Mouse (Mus musculus): Measurements from ENCODE around the gene Rps27rt. TPM values are rescaled to one million over a fixed set of nuclear protein-coding genes. Genes with fewer than 3 reads are reported as not detected.

Gene Rps27rt
- polyA plus RNA-seq, 1 experiment from 2014 or later = 259 TPM

DNA sequence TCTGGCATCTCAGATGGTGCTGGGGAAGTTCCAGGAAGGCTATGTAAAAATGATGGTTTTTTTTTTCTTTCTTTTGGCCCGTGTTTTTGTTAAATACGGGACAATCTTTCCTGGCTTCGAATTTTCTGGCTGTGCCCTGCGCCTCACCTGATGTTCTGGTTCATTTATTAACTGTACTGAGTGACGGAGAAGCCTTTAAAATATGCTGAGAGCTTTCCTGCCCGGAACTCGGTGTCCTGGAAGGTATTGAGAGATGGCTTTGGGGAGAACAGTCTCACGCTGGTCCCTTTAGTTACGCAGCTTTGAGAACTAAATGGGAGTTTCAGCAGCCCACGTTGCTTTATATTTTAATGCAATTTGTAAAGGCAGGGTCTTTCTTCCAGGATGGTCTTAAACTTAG lies 22.9 kb upstream of the Rps27rt start:
- Histone ChIP-seq H3K4me3 (no peak overlapping the region), H3K4me1 (replicated peaks) (peaks cover 12% of the 10 kb centered on the region), H3K27ac (ENCODE audit: poor library complexity, severe bottlenecking) (no peak overlapping the region), H3K9ac (no peak overlapping the region), H3K36me3 (no peaks in the 10 kb centered on the region; the same call in 1 of the 2 replicates), H3K4me2 (no peak overlapping the region), H3K9me3 (replicated peaks) (peaks cover 11% of the 10 kb centered on the region), H3K27me3 (replicated peaks) (no peaks in the 10 kb centered on the region)
- ATAC-seq (ENCODE audit: insufficient number of reproducible peaks, low FRiP score) = no peak
- 83% methylated on average over 10 of the region's 10 CpGs for WGBS

- Histone ChIP-seq H3K36me3 (no peaks in the 10 kb centered on the region), H3K4me3 (no peak overlapping the region), H3K27ac (ENCODE audit: poor library complexity, severe bottlenecking) (no peak overlapping the region), H3K9ac (no peak overlapping the region), H3K4me2 (no peak overlapping the region), H3K4me1 (replicated peaks) (no peaks in the 10 kb centered on the region), H3K27me3 (replicated peaks) (no peaks in the 10 kb centered on the region), H3K9me3 (replicated peaks) (0 out of 2 replicates have a peak, but pooled peaks cover 5% of the 10 kb centered on the region)
- WGBS = 62% methylated on average over 5 of the region's 5 CpGs
- no peak for ATAC-seq (ENCODE audit: insufficient number of reproducible peaks, low FRiP score)
Measured at GRCm38 (mm10) chr9:114999771-115000146, 17.2 kb upstream of the Rps27rt start.

- 0 out of 2 replicates have a peak, but pooled peaks cover 5% of the 10 kb centered on the region for H3K9me3 ChIP-seq (replicated peaks)
- 80% methylated on average over 6 of the region's 6 CpGs for WGBS
- H3K4me2 ChIP-seq = no peak overlapping the region
- no peaks in the 10 kb centered on the region for H3K36me3 ChIP-seq
- no peak overlapping the region for H3K9ac ChIP-seq
- H3K27ac ChIP-seq (ENCODE audit: poor library complexity, severe bottlenecking) = no peak overlapping the region
- no peaks in the 10 kb centered on the region for H3K27me3 ChIP-seq (replicated peaks)
- no peak for ATAC-seq (ENCODE audit: insufficient number of reproducible peaks, low FRiP score)
- H3K4me3 ChIP-seq = no peak overlapping the region
- H3K4me1 ChIP-seq (replicated peaks) = no peaks in the 10 kb centered on the region
Measured at GRCm38 (mm10) chr9:114999010-114999770, 16.7 kb upstream of the Rps27rt start.

DNA sequence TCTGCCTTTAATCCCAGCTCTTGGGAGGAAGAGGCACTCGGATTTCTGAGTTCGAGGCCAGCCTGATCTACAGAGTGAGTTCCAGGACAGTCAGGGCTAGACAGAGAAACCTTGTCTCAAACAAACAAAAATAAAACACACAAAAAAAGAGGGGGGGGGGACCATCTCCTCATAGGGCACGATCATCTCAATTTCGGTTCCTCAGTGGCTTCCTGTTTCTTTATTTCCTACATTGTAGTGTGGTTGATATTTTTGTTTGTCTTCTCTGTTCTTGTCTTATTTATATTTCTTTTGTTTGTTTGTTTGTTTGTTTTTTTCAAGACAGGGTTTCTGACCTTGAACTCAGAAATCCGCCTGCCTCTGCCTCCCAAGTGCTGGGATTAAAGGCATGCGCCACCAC lies 13.9 kb upstream of the Rps27rt start:
- Histone ChIP-seq H3K9ac (no peak overlapping the region), H3K27ac (ENCODE audit: poor library complexity, severe bottlenecking) (no peak overlapping the region), H3K4me2 (no peak overlapping the region), H3K4me1 (replicated peaks) (no peaks in the 10 kb centered on the region), H3K27me3 (replicated peaks) (no peaks in the 10 kb centered on the region), H3K36me3 (0 out of 2 replicates have a peak, but pooled peaks cover 3% of the 10 kb centered on the region), H3K9me3 (replicated peaks) (peaks cover 13% of the 10 kb centered on the region), H3K4me3 (no peak overlapping the region)
- WGBS = 87% methylated on average over 6 of the region's 6 CpGs
- no peak for ATAC-seq (ENCODE audit: insufficient number of reproducible peaks, low FRiP score)

- Histone ChIP-seq H3K27ac (ENCODE audit: poor library complexity, severe bottlenecking) (no peak overlapping the region), H3K9ac (no peak overlapping the region), H3K4me1 (replicated peaks) (no peaks in the 10 kb centered on the region), H3K27me3 (replicated peaks) (no peaks in the 10 kb centered on the region), H3K4me3 (no peak overlapping the region), H3K9me3 (replicated peaks) (peaks cover 13% of the 10 kb centered on the region), H3K4me2 (no peak overlapping the region), H3K36me3 (0 out of 2 replicates have a peak, but pooled peaks cover 3% of the 10 kb centered on the region)
- 89% methylated on average over 4 of the region's 4 CpGs for WGBS
- no peak for ATAC-seq (ENCODE audit: insufficient number of reproducible peaks, low FRiP score)
Measured at GRCm38 (mm10) chr9:114995716-114996115, 13.2 kb upstream of the Rps27rt start.

DNA sequence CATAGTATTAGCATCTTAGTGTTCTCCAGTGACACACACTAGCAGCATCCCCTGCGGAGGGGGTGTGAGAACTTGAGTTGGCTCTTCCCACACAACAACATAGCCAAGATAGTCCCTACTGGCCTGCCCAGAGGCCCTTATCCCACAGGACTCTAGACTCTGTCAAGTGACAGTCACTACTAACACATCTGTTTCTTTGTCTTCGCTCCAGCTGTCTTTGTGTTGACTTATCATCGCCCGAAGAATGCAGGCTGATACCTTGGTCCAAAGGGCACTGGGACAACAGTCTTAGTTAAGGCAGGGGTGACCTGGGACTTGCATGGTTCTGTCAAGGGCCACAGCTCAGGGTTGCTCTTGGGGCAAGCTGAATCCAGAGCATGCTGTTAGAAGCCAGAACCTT lies 12.7 kb upstream of the Rps27rt start:
- Histone ChIP-seq H3K4me2 (no peak overlapping the region), H3K9me3 (replicated peaks) (peaks cover 10% of the 10 kb centered on the region), H3K4me1 (replicated peaks) (no peaks in the 10 kb centered on the region), H3K27ac (ENCODE audit: poor library complexity, severe bottlenecking) (no peak overlapping the region), H3K27me3 (replicated peaks) (no peaks in the 10 kb centered on the region), H3K9ac (no peak overlapping the region), H3K4me3 (no peak overlapping the region), H3K36me3 (0 out of 2 replicates have a peak, but pooled peaks cover 3% of the 10 kb centered on the region)
- 57% methylated on average over 4 of the region's 4 CpGs for WGBS
- ATAC-seq (ENCODE audit: insufficient number of reproducible peaks, low FRiP score) = no peak

GRCm38 (mm10) chr9:114992528-114992927 lies 10.0 kb upstream of the Rps27rt start:
- no peak for ATAC-seq (ENCODE audit: insufficient number of reproducible peaks, low FRiP score)
- Histone ChIP-seq H3K4me2 (no peak overlapping the region), H3K9ac (no peak overlapping the region), H3K27me3 (replicated peaks) (no peaks in the 10 kb centered on the region), H3K36me3 (0 out of 2 replicates have a peak, but pooled peaks cover 3% of the 10 kb centered on the region), H3K27ac (ENCODE audit: poor library complexity, severe bottlenecking) (no peak overlapping the region), H3K9me3 (replicated peaks) (peaks cover 13% of the 10 kb centered on the region), H3K4me3 (no peak overlapping the region), H3K4me1 (replicated peaks) (peaks cover 15% of the 10 kb centered on the region)
- WGBS = 89% methylated on average over 2 of the region's 2 CpGs

GRCm38 (mm10) chr9:114990421-114990820 lies 7.9 kb upstream of the Rps27rt start:
- Histone ChIP-seq H3K4me2 (no peak overlapping the region), H3K4me1 (replicated peaks) (peaks cover 15% of the 10 kb centered on the region), H3K9ac (no peak overlapping the region), H3K9me3 (replicated peaks) (peaks cover 13% of the 10 kb centered on the region), H3K27ac (ENCODE audit: poor library complexity, severe bottlenecking) (no peak overlapping the region), H3K27me3 (replicated peaks) (no peaks in the 10 kb centered on the region), H3K36me3 (0 out of 2 replicates have a peak, but pooled peaks cover 3% of the 10 kb centered on the region), H3K4me3 (no peak overlapping the region)
- no peak for ATAC-seq (ENCODE audit: insufficient number of reproducible peaks, low FRiP score)
- WGBS = 84% methylated on average over 10 of the region's 10 CpGs

GRCm38 (mm10) chr9:114988610-114989327 lies 6.2 kb upstream of the Rps27rt start:
- WGBS = 64% methylated on average over 6 of the region's 6 CpGs
- Histone ChIP-seq H3K27ac (ENCODE audit: poor library complexity, severe bottlenecking) (no peak overlapping the region), H3K4me3 (no peak overlapping the region), H3K9me3 (replicated peaks) (peaks cover 13% of the 10 kb centered on the region), H3K27me3 (replicated peaks) (no peaks in the 10 kb centered on the region), H3K4me1 (replicated peaks) (peaks cover 15% of the 10 kb centered on the region), H3K9ac (no peak overlapping the region), H3K4me2 (no peak overlapping the region), H3K36me3 (0 out of 2 replicates have a peak, but pooled peaks cover 3% of the 10 kb centered on the region)
- ATAC-seq (ENCODE audit: insufficient number of reproducible peaks, low FRiP score) = no peak

DNA sequence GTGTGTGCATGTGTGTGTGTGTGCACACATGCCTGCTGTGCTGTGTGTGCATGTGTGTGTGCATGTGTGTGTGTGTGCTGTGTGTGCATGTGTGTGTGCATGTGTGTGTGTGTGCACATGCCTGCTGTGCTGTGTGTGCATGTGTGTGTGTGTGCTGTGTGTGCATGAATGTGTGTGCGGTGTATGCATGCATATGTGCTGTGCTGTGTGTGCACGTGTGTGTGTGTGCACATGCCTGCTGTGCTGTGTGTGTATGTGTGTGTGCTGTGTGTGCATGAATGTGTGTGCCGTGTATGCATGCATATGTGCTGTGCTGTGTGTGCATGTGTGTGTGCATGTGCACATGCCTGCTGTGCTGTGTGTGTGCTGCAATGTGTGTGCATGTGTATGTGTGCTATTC lies 5.5 kb upstream of the Rps27rt start:
- Histone ChIP-seq H3K9me3 (replicated peaks) (peaks cover 13% of the 10 kb centered on the region), H3K36me3 (0 out of 2 replicates have a peak, but pooled peaks cover 3% of the 10 kb centered on the region), H3K4me3 (no peak overlapping the region), H3K27ac (ENCODE audit: poor library complexity, severe bottlenecking) (no peak overlapping the region), H3K4me2 (no peak overlapping the region), H3K4me1 (replicated peaks) (peaks cover 15% of the 10 kb centered on the region), H3K9ac (no peak overlapping the region), H3K27me3 (replicated peaks) (no peaks in the 10 kb centered on the region)
- 93% methylated on average over 3 of the region's 3 CpGs for WGBS
- no peak for ATAC-seq (ENCODE audit: insufficient number of reproducible peaks, low FRiP score)

GRCm38 (mm10) chr9:114986361-114986760 lies 3.8 kb upstream of the Rps27rt start:
- WGBS = 90% methylated on average over 5 of the region's 5 CpGs
- no peak overlapping the region for H3K9ac ChIP-seq
- no peaks in the 10 kb centered on the region for H3K36me3 ChIP-seq
- H3K4me2 ChIP-seq = no peak overlapping the region
- H3K27ac ChIP-seq (ENCODE audit: poor library complexity, severe bottlenecking) = no peak overlapping the region
- 0 out of 2 replicates have a peak, but pooled peaks cover 5% of the 10 kb centered on the region for H3K9me3 ChIP-seq (replicated peaks)
- ATAC-seq (ENCODE audit: insufficient number of reproducible peaks, low FRiP score) = no peak
- H3K4me1 ChIP-seq (replicated peaks) = peaks cover 15% of the 10 kb centered on the region
- no peaks in the 10 kb centered on the region for H3K27me3 ChIP-seq (replicated peaks)
- H3K4me3 ChIP-seq = no peak overlapping the region

Data from heart, embryonic 12.5 days (tissue).